Mouse (Mus musculus) ovary, postnatal 14 days (tissue): ENCODE data around the gene Plppr2.

Experiments used
- DNase-seq: peaks from one replicate; pipeline ENCODE4 v3.0.0; 2022; ENCODE audit warnings: low spot score

Plppr2 gene

DNA sequence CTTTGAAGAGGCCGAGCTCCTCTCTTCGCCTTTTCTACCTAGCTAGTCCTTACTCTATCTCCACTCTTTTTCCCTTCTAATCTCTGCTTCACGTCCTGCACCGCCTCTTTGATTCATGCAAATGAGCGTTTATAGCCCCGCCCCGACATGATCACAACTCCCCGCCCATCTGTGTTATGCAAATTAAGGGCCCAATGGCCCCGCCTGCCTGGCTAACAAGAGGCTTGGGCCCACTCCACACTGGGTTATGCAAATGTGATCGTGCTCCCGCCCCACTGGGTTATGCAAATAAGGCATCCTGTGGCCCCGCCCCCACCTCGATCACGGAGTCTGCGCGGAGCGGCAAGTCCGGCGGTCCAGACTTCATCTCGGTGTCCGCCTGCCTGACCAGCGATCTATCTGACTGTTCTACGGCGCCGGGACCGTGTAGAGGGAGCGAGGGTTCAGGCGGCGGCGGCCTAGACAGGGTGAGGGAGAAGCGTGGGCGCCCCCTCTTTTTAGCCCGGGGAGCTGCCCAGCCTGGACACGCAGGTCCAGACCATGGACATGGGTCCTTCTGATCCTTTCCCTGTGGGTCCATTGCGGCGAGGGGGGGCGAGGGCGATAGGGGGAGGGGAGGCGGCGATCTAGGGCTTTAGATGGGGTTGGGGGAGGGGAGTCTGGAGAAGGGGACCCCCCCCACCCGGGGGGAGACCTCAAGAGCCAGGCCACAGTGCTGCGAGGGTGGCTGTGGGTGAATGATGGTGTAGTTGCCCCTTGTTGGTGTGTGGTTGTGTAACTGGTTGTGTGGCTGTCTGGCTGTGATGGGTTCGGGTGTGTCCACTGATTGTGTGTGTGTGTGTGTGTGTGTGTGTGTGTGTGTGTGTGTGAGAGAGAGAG lies at the start of gene Plppr2:
Gene Plppr2 (plus strand): TSS at position 342 of the 879 bp plus-strand sequence.
- peak; percentile 91 for DNase-seq

DNA sequence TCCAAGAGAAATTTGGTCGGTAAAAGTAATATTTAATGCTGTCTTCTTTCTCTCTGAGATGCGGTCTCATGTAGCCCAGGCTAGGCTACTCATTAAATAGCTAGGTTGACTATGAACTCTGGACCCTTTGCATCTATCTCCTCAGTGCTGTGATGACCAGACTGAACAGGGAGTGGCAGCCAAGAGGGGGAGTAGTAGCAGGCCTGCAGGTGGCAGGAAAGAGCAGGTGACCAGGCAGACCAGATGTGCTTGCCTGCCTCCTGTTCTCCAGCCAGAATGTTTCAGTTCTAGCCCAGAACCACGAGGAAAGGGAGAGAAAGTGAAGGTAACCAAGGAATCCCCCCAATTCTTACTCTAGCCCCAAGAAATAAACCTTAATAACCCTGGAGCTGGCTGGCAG lies 47.6 kb upstream of the Plppr2 start:
- no peak for DNase-seq

DNA sequence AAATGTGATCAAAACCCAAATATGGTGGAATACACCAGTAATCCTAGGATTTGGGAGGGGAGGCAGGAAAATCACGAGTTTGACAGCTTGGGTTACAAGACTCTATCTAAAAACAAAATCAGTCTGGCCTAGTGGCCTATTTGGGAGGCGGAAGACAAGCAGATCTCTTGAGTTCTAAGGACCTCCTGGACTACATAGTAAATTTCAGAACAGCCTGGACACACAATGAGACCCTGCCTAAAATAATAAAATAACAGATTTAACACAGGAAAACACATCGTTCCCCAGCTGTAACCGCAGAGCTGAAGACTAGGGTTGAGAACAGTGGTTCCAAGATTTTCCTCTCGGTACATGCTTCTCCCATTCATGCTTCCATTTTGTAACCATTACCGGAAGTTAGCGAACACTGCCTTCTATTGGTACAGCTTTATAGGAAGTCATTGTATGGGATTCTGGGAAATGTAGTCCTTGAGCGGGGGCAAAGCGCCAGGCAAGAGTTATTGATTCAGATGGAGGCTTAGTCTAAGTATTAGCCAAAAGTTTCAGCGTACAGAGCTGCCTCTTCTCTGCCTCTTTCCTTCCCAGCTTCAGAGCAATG lies 35.5 kb upstream of the Plppr2 start:
- DNase-seq, result peak; percentile 27

DNA sequence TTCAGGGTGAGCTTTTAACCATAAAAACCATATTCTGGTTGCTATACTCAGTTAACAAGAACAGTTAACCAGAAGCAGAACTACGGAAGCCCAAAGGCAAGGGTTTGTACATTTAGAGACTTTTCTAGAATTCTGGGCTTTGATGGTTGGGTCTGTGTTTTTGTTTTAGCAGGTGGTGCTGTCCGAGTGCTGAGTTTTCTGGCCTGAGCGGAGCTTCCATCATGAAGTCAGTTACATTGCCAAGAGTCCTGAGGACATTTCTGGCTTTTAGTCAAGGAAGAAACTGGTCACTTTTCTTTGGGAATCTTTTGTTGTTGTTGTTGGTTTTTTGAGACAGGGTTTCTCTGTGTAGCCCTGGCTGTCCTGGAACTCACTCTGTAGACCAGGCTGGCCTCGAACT lies 32.8 kb upstream of the Plppr2 start:
- no peak for DNase-seq

DNA sequence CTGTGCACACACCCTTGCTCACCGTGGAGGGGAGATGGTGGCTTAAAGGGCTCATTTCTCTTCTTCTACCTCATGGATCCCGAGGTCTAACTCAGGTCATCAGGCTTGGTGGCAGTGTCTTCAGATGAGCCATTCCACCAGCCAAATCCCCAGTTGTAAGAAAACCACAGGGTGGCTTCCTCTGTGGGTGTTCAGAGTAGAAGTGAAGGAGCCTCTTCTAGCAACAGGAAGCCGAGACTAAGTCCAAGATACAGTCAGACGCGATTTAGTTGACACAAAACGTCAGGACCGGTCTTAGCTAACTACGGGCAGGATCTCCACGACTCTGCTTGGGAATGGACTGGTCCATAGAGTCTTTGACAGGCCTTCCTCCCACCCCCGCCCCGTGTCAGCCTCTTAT lies 28.6 kb upstream of the Plppr2 start:
- DNase-seq, result no peak

DNA sequence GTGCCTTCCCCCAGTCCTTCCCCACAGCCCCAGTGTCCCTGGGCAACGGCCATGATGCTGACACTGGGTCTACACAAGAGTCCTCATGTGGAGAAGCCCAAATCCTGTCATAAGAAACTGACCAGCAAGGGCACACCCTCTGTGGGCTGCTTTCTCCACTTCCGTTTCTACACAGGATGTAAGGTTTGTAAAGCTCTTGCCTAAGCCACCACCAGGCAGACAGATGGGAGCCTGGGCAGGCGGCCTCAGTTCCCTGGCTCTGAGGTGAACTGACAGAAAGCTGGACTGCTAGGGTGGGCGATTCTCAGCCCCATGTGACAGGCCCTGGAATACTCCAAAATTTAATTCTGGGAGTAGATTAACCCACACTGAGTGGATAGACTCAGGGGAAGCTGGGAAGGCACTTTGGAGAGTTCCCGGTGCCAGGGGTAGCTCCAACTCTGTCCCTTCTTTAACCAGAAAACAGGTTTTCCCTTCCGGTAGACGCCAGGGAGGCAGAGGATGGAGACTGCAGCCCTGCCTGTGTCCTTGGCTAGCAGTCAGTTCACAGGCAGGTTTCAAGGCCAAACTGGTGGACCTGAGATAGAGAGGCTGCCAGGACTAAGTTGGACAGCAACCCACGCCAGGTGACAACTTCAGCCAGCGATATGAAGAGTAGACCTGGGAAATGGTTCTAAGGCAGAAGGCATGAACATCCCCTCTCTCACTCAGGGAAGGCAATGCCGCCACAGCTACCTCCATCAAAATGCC lies 27.2 kb upstream of the Plppr2 start:
- no peak for DNase-seq

DNA sequence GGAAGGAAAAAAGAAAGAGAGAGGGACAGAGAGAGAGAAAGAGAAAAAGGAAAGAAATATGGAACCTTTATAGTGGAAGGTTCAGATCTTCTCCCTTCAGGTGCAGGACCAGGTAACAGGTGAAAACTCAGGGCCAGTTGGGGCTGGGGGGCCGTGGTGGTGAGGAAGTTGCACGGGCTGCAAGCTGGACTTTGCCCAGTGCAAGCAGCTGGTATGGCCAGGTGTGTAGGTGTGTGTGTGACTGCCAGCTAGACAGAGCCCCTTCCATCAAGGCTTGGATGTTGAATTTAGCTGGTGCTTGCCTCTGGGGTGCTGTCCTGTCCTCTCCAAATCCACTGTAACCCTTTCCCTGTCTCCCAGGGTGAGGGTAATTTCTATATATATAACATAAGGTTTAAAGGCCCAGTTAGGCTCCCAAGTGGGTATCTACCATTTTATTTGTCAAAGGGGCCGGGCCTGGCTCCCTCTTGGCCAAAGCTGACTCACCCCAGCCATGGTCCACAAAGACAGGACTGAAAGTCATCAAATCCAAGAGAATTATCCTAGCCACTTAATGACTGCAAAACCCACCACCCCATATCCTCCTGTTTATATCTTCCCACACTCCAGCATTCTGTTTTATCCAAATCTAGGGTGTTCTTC lies 19.9 kb upstream of the Plppr2 start:
- no peak for DNase-seq

DNA sequence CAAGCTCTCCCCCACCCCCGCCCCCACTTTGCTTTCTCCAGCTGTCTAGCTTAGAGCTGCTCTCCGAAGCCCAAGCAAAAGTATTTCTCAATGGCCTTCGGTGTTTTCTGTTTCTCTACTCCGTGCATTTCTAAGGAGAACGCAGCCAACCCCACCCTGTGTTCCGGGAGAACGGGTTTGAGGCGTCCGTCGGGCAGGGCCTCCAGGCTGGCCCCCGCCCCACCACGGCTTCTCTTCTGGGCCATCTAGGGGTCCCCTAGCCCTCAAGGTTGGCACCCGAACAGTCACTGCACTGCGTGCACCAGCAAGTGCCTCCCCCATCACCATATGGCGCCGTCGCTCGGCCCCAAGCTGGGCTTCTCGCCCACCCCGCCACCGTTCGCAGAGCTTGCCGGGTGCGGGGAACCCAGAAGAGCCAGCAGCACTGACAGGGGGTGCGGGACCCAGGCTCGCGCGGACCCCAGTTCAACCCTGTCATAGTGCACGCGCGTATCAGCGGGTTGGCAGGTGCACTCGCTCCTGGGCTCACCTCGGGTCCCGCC lies 19.3 kb upstream of the Plppr2 start:
- DNase-seq, result no peak

DNA sequence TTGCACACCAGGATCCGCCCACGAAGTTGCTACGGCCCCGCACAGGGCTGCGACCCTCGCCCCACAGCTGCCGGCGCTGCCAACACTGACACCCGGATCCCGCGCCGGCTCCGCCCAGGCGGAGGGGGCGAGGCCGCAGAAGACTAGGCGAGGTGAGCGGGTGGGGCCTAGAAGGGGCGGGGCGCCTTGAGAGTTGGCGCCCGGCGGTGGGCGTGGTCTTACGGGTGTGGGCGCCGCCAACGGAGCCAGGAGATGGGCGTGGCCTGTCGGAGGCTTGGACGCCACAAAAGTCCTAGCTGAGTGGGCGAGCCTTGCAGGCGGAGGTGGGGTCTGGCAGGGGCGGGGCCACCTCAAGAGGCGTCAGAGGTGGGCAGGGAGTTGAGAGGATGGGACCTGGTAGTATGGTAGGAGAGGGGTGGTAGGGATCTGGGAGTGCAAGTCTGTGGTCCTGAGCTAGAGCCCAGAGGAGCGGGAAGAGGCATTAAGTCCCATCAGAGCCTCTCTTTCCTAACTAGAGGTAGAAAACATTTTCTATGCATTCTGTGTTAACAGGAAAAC lies 18.7 kb upstream of the Plppr2 start, which contains the start of gene Rab3d:
Gene Rab3d (minus strand): TSS at position 158 of the 558 bp plus-strand sequence.
- peak; percentile 95 for DNase-seq

DNA sequence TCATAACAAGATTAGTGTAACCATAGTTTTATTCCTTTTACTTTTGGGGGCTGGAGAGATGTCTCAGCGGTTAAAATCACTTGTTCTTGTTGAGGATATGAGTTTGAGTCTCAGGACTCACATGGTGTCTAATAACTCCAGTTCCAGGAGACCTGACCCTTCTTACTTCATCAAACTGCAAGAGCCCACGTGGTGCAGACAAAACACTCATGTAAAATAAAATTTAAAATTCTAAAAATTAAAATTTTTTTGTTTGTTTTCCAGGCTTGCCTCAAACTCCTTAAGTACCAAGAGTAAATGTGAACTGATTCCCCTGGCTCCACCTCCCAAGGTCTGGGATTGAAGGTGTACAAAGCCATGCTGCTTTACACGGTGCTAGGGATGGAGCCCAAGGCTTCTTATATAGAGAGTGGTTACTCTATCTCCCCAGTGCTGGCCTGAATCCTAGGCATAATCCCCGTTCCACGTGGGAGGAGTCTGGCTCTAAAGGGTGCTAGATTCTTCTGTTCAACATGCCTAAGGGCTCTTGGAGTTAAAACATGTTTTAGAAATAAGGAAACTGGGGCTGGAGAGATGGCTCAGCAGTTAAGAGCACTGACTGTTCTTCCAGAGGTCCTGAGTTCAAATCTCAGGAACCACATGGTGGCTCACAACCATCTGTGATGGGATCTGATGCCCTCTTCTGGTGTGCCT lies 18.0 kb upstream of the Plppr2 start:
- no peak for DNase-seq

DNA sequence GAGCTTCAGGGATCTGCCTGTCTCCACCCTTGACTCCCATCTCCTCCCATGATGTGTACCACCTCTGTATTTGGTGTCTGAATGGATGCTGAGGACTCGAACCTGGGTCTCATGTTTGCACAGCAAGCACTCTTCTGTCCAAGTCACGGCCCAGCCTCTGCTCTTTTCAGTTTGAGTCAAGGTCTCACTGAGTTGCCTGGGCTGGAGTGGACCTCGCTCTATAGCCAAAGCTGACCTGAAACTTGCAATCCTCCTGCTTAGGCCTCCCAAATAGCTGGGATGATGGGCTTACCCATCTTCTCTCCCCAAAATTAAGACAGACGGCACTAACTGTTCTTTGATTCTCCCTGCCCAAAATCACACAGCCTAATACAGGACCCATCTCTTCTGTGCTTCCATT lies 13.8 kb upstream of the Plppr2 start:
- DNase-seq, result no peak

DNA sequence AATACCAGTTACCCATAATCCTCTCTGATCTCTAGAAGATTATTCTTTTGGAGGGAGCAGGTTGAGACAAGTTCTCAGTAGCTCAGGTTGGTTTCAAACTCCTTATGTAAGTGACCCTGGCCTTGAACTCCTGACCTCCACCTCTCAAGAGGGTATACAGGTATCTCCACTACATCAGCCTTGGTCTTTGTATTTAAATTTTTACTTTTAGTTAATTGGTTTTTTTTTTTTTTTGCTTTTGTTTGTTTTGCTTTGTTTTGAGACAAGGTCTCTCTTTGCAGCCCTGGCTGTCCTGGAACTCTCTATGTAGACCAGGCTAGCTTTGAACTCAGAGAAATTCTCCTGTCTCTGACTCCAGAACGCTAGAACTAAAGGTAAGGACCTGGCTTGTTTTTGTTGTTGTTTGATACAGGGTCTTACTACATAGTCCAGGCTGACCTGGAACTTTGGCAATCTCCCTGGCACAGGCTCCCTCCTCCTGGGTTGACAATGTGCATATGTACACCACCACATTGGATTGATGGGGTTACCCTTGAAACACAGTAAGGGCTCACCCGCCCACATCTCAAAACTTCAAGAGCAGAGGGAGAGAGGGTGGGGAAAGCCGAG lies 13.2 kb upstream of the Plppr2 start:
- DNase-seq, result no peak

DNA sequence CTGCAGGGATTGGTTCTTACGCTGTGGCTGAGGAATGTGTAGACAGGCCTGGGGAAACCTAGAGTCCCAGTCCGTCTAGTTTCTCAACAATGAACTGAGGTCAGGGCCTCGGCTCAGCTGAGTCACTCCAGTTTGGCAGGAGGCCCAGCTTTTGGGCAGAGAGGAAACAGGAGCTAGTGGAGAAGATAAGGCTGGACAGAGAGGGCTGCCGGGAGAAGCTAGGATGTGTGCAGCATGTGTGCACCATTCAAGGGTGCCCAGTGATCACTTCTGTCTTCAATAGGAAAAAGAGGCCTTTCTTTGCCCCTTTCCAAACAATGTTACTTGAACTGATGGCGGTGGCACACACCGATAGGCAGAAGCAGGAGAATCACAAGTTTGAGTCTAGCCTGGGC lies 12.7 kb upstream of the Plppr2 start:
- peak; percentile 81 for DNase-seq

DNA sequence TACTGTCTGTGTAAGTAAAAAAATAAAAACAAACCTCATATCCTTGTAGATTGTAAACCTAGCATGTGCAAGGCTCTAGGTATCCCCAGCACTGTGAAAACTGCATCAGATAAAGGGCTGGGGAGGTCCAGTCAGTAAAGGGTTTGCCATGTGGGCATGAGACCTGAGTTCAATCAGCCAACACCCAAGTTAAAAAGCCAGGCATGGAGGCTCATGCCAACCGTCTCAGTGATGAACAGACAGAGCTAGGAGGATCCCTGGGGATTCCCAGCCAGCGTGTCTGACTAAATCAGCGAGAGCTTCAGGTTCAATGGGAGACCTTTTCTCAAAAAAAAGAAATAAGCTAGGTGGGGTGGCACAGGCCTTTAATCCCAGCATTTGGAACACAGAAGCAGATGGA lies 11.8 kb upstream of the Plppr2 start:
- no peak for DNase-seq

DNA sequence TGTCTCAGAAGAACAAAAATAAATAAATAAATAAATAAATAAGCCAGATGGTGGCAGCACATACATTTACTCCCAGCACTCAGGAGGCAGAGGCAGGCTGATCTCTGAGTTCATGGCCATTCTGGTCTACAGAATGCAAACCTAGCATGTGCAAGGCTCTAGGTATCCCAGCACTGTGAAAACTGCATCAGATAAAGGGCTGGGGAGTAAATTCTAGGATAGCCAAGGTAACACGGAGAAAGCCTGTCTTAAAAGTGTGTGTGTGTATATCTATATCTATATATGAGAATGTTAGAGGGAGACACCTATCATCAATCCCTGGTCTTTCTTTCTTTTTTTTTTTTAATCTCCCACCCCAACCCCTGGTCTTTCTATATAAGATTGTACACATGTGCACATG lies 11.3 kb upstream of the Plppr2 start:
- no peak for DNase-seq

DNA sequence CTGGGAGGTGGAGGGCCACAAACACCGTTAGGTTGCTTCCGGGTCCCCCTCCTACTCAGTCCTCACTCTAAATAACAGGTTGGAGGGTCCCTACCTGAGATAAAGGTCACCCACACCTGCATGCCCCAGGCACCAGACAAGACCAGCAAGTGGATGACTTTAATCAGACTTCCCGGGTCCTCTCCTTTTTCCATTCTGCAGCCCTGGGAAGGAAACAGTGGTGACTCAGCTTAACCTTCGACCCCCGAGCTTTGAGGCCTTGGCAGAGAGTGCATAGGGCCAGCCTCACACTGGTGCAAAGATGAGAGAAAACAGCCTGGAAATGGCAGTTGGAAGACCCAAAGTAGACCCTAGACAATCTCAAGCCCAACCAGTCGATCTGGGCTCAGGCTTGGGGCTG lies 10.7 kb upstream of the Plppr2 start:
- no peak for DNase-seq

DNA sequence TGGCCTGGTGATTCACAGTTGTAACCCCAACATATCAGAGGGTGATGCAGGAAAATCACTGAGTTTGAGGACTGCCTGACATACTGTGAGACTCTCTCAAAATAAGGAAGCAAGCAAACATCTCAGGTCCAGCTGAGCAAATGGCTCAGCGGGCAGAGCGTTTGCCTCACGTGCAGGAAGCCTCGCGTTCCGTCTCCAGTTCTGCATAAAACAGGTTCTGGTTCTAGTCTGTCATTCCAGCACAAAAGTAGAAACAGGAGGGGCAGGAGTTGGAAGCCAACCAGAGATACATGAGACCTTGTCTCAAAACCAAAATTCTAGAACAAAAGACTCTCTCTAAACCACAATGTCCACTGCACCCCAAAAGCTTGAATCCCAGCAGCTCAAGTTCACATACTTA lies 10.0 kb upstream of the Plppr2 start:
- DNase-seq, result no peak

DNA sequence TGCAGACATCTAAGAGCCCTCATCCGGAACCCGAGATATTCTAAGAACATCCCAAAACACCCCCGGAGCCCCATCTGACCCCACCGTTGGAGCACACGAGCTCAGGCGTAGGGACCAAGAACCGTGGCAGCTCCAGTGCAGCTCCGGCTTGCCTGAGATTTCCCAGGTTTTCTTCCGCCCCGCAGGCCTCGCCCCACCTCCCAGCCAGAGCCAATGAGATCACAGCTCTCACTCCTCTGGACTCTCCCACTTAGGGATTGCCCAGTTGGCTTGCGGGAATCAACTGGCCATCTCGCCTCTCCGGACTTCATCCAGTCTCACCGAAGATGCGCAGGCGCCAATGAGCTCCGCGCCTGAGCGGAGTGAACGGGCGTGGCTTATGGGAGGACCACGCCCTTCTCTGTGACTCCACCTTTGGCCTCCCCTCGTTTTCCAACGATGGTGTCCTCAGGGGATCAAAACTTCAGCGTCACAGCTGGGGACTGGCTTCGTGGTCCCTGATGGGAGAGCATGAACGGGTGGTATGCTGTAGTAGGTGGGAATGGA lies 9.6 kb upstream of the Plppr2 start, which contains the start of the genes Ccdc159 and Tmem205:
Gene Ccdc159 (plus strand): TSS at position 264 of the 546 bp plus-strand sequence.
Gene Tmem205 (minus strand): TSS at position 349 of the 546 bp plus-strand sequence.
- DNase-seq, result peak; percentile 79

DNA sequence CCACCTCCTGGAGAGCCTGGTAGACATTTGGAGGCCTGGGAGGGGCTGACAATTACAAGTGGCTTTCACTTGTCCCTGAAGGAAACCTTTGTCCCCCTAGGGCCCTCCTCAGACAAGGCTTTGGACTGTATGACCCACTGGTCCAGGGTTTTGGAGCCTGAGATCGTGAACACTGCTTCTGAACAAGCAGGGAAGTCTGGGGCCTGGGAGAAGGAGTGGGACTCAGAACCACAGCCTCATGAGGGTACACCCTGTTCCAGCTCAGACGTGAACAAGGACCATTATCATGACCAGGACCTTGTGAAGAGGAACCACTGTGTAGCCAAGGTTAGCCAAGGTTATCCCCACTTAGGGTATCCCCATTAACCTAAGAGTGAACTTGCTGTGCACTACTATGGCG lies 7.6 kb upstream of the Plppr2 start:
- DNase-seq, result no peak

DNA sequence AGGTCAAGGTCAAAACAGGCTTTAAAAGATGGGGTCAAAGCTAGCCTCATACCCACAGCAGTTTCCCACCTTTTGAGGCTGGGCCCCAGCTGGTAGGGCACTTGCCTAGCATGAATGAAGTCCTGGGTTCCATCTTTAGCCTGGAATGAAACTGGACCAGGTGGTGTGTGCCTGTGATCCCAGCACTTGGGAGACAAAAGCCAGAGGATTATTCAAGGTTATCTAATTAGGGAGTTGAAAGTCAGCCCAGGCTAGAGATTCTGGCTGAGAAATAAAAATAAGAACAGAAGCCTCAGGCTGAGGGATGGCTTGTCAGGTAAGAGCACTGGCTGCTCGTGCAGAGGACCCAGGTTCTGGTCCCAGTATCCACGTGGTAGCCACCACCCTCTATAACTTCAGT lies 4.8 kb upstream of the Plppr2 start:
- no peak for DNase-seq
